Mouse (Mus musculus) cerebellum, adult 11-12 months (tissue): ENCODE measurements around the gene Wars2.

Source experiments
- DNase-seq: peaks from one replicate; pipeline ENCODE4 v3.0.0; 2022

The Wars2 gene

DNA sequence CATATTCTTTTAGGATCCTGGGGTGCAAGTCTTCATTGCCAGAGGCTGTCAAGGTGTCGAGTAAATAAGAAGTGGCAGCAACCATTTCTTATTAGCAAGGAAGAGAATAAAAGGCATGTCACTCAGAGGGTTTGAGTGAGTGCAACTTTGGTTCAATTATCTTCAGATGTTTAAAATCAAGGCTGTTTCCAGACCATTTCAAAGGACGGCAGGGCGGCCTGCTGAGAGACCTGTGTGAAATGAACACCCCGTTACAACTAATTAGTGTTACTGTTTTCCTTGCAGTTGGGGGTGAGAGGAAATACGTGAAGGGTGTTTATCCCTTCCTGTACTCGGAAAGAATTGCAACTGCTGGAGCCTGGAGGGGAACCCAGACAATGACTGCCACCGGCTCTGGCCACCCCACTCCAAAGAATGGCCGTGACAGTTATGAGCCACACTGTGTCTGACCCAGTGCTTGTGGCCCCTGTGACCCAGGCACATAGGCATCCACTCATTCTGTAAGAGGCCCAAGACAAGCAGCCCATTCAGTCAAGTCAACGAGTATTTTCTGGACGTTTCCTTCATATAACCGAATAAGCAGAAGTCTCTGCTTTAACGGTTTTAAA, 137.2 kb downstream of the Wars2 start:
- DNase-seq = no peak

DNA sequence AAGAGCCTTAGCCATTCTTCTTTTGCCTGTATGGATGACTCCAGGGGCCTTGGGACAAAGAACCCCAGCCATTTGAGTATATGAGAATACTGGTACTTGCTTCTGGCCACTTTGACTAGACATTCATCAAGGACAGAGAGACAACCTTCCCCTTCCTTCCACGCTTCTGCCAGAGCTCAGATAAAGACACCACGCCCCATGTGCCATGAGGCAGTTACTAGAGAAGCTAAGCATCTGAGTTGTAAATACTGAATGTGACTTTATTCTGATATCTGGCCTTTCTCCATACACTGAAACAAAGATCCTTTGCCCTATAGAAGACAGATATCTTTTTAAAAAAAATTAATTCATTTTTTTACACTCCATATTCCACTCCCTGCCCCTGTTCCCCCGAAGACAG, 138.8 kb downstream of the Wars2 start:
- no peak for DNase-seq

DNA sequence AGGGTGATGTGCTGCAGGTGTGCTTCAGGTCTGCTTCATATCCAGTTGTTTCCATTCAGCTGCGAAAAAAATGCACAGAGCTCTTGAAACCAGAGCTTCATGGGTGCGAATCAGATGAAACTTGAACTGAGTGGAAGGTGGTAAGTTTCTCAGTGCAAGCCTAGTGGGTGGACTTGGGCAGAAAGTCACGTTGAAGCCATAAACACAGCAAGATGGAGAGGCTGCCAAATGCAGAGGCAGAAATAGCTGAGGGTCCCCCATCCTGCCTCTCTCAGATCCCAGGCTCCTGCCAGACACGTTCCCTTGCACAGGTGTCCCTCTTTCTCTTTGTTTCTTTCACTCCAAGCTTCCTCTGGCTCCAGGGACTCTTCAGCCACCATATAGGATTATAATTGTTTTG, 140.6 kb downstream of the Wars2 start:
- no peak for DNase-seq

DNA sequence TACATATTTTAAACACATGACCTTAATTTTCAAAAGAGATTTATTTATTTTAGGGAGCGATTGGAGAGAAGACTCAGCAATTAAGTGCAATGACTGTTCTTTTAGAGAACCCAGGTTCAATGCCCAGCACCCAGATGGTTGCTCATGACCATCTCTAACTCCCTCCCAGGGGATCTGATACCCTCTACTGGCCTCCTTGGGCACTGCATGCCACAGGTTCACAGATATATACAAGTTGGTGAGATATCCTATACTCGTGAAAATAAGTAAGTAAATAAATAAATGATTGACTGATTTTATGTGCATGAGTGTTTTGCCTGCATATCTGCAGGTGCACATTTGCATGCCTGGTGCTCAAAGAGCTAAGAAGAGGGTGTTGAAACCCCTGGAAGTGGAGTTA, 147.4 kb downstream of the Wars2 start:
- DNase-seq = no peak
